Mouse (Mus musculus): ENCODE measurements around the gene Slc6a20b. TPM values are rescaled to one million over a fixed set of nuclear protein-coding genes. Genes with fewer than 3 reads are reported as not detected.
"Not testable (repeated sequence)": the region's sequence is repeated elsewhere in the genome, so short reads cannot be mapped to it uniquely, and the experiment has no call there.

Gene Slc6a20b
- polyA plus RNA-seq (2015; fragmentation: Nextera tagmentation; extraction: Ambion mirVana), result 0.32 and 0.43 TPM in 2 replicates

GRCm38 (mm10) chr9:123632281-123632680 lies at the start of gene Slc6a20b:
Gene Slc6a20b, minus strand, starts transcription at chr9:123632565.
- no peak within 1 kb of the TSS for H3K9ac ChIP-seq
- WGBS, result 83% methylated on average over 6 of the region's 6 CpGs
- no peak for ATAC-seq (ENCODE audit: low read depth)
- H3K36me3 ChIP-seq, result no peaks in the 10 kb centered on the region
- H3K27ac ChIP-seq (replicated peaks), result no peak within 1 kb of the TSS
- no peaks in the 10 kb centered on the region for H3K27me3 ChIP-seq
- H3K4me2 ChIP-seq, result no peak within 1 kb of the TSS
- no peak within 1 kb of the TSS for H3K4me3 ChIP-seq
- no peaks in the 10 kb centered on the region for H3K9me3 ChIP-seq
- no peaks in the 10 kb centered on the region for H3K4me1 ChIP-seq (replicated peaks)

- no peak overlapping the region for H3K9ac ChIP-seq
- no peaks in the 10 kb centered on the region for H3K9me3 ChIP-seq
- peak overlapping the region; percentile 62 for H3K4me2 ChIP-seq
- ATAC-seq (ENCODE audit: low read depth), result no peak
- WGBS, result 19% methylated on average over 2 of the region's 2 CpGs
- no peak overlapping the region for H3K27ac ChIP-seq (replicated peaks)
- no peaks in the 10 kb centered on the region for H3K36me3 ChIP-seq
- H3K27me3 ChIP-seq, result peaks cover 77% of the 10 kb centered on the region
- H3K4me1 ChIP-seq (replicated peaks), result peaks cover 15% of the 10 kb centered on the region
- peak overlapping the region; percentile 41; the same call in 1 of the 2 replicates for H3K4me3 ChIP-seq
Measured at GRCm38 (mm10) chr9:123679198-123679597, 46.8 kb upstream of the Slc6a20b start.

GRCm38 (mm10) chr9:123678327-123679105 lies 46.2 kb upstream of the Slc6a20b start, which contains the start of the genes Ccr9 and Slc6a20a:
Gene Ccr9, plus strand, starts transcription at chr9:123678439.
Gene Slc6a20a, minus strand, starts transcription at chr9:123678885.
- ATAC-seq (ENCODE audit: low read depth), result 0 out of 2 replicates have a peak, but pooled peaks have one; percentile 47
- under 1% methylated on average over 73 of the region's 73 CpGs for WGBS
- H3K27me3 ChIP-seq, result peaks cover 77% of the 10 kb centered on the region

GRCm38 (mm10) chr9:123665645-123666044 lies 33.3 kb upstream of the Slc6a20b start:
- H3K27me3 ChIP-seq, result no peaks in the 10 kb centered on the region
- 59% methylated on average over 5 of the region's 5 CpGs for WGBS

More at GRCm38 (mm10) chr9:123678327-123679105, 46.2 kb upstream of the Slc6a20b start, which contains the start of the genes Ccr9 and Slc6a20a:
- no peaks in the 10 kb centered on the region for H3K9me3 ChIP-seq
- H3K4me2 ChIP-seq, result peak within 1 kb of the TSS; percentile 62
- peak within 1 kb of the TSS; percentile 60 for H3K9ac ChIP-seq
- no peak within 1 kb of the TSS for H3K27ac ChIP-seq (replicated peaks)
- peaks cover 15% of the 10 kb centered on the region for H3K4me1 ChIP-seq (replicated peaks)
- peak within 1 kb of the TSS; percentile 41 for H3K4me3 ChIP-seq
- H3K36me3 ChIP-seq, result no peaks in the 10 kb centered on the region

GRCm38 (mm10) chr9:123659986-123660676 lies 27.8 kb upstream of the Slc6a20b start:
- ATAC-seq (ENCODE audit: low read depth); H3K9ac ChIP-seq; H3K36me3 ChIP-seq; H3K9me3 ChIP-seq; H3K4me2 ChIP-seq; H3K4me1 ChIP-seq (replicated peaks); H3K27ac ChIP-seq (replicated peaks); H3K27me3 ChIP-seq; H3K4me3 ChIP-seq: not testable (repeated sequence)
- 88% methylated on average over 18 of the region's 18 CpGs for WGBS

More at GRCm38 (mm10) chr9:123665645-123666044, 33.3 kb upstream of the Slc6a20b start:
- no peak for ATAC-seq (ENCODE audit: low read depth)
- no peaks in the 10 kb centered on the region for H3K9me3 ChIP-seq
- H3K4me3 ChIP-seq, result no peak overlapping the region
- no peak overlapping the region for H3K27ac ChIP-seq (replicated peaks)
- H3K4me2 ChIP-seq, result no peak overlapping the region
- no peaks in the 10 kb centered on the region for H3K4me1 ChIP-seq (replicated peaks)
- H3K36me3 ChIP-seq, result no peaks in the 10 kb centered on the region
- H3K9ac ChIP-seq, result no peak overlapping the region

GRCm38 (mm10) chr9:123658981-123659380 lies 26.6 kb upstream of the Slc6a20b start:
- Histone ChIP-seq H3K4me1 (replicated peaks) (no peaks in the 10 kb centered on the region), H3K4me2 (no peak overlapping the region), H3K4me3 (no peak overlapping the region), H3K36me3 (no peaks in the 10 kb centered on the region), H3K9ac (no peak overlapping the region), H3K27ac (replicated peaks) (no peak overlapping the region), H3K27me3 (no peaks in the 10 kb centered on the region), H3K9me3 (no peaks in the 10 kb centered on the region)
- ATAC-seq (ENCODE audit: low read depth), result no peak

GRCm38 (mm10) chr9:123657457-123657856 lies 25.1 kb upstream of the Slc6a20b start:
- Histone ChIP-seq H3K9me3 (no peaks in the 10 kb centered on the region), H3K36me3 (no peaks in the 10 kb centered on the region), H3K27ac (replicated peaks) (no peak overlapping the region), H3K27me3 (no peaks in the 10 kb centered on the region), H3K4me3 (no peak overlapping the region), H3K4me2 (no peak overlapping the region), H3K4me1 (replicated peaks) (no peaks in the 10 kb centered on the region), H3K9ac (no peak overlapping the region)
- WGBS, result 80% methylated on average over 3 of the region's 3 CpGs
- ATAC-seq (ENCODE audit: low read depth), result no peak

GRCm38 (mm10) chr9:123651369-123651768 lies 19.0 kb upstream of the Slc6a20b start:
- Histone ChIP-seq H3K9ac (no peak overlapping the region), H3K9me3 (no peaks in the 10 kb centered on the region), H3K4me1 (replicated peaks) (no peaks in the 10 kb centered on the region), H3K4me3 (no peak overlapping the region), H3K27ac (replicated peaks) (no peak overlapping the region), H3K4me2 (no peak overlapping the region), H3K27me3 (no peaks in the 10 kb centered on the region), H3K36me3 (no peaks in the 10 kb centered on the region)
- ATAC-seq (ENCODE audit: low read depth), result no peak
- WGBS, result 59% methylated on average over 4 of the region's 4 CpGs

GRCm38 (mm10) chr9:123649785-123650511 lies 17.6 kb upstream of the Slc6a20b start:
- no peak for ATAC-seq (ENCODE audit: low read depth)
- Histone ChIP-seq H3K36me3 (no peaks in the 10 kb centered on the region), H3K27me3 (no peaks in the 10 kb centered on the region), H3K9me3 (no peaks in the 10 kb centered on the region), H3K9ac (no peak overlapping the region), H3K4me3 (no peak overlapping the region), H3K4me1 (replicated peaks) (no peaks in the 10 kb centered on the region), H3K4me2 (no peak overlapping the region), H3K27ac (replicated peaks) (no peak overlapping the region)
- WGBS, result 95% methylated on average over 2 of the region's 2 CpGs

- Histone ChIP-seq H3K4me2 (no peak overlapping the region), H3K4me1 (replicated peaks) (no peaks in the 10 kb centered on the region), H3K36me3 (no peaks in the 10 kb centered on the region), H3K9ac (no peak overlapping the region), H3K27ac (replicated peaks) (no peak overlapping the region), H3K27me3 (no peaks in the 10 kb centered on the region), H3K4me3 (no peak overlapping the region), H3K9me3 (no peaks in the 10 kb centered on the region)
- WGBS, result 75% methylated on average over 1 of the region's 1 CpGs
- no peak for ATAC-seq (ENCODE audit: low read depth)
Measured at GRCm38 (mm10) chr9:123640106-123640505, 7.7 kb upstream of the Slc6a20b start.

- 74% methylated on average over 1 of the region's 1 CpGs for WGBS
- ATAC-seq (ENCODE audit: low read depth), result 0 out of 2 replicates have a peak, but pooled peaks have one; percentile 40
Measured at GRCm38 (mm10) chr9:123638668-123639089, 6.3 kb upstream of the Slc6a20b start.

GRCm38 (mm10) chr9:123638231-123638630 lies 5.9 kb upstream of the Slc6a20b start:
- H3K27me3 ChIP-seq, result no peaks in the 10 kb centered on the region
- no peaks in the 10 kb centered on the region for H3K4me1 ChIP-seq (replicated peaks)
- H3K27ac ChIP-seq (replicated peaks), result no peak overlapping the region
- H3K9me3 ChIP-seq, result no peaks in the 10 kb centered on the region
- H3K4me3 ChIP-seq, result no peak overlapping the region
- no peak for ATAC-seq (ENCODE audit: low read depth)
- H3K9ac ChIP-seq, result no peak overlapping the region
- no peak overlapping the region for H3K4me2 ChIP-seq
- no peaks in the 10 kb centered on the region for H3K36me3 ChIP-seq

More at GRCm38 (mm10) chr9:123638668-123639089, 6.3 kb upstream of the Slc6a20b start:
- H3K4me3 ChIP-seq, result no peak overlapping the region
- no peaks in the 10 kb centered on the region for H3K4me1 ChIP-seq (replicated peaks)
- H3K9ac ChIP-seq, result no peak overlapping the region
- H3K4me2 ChIP-seq, result no peak overlapping the region
- H3K27me3 ChIP-seq, result no peaks in the 10 kb centered on the region
- no peaks in the 10 kb centered on the region for H3K36me3 ChIP-seq
- H3K9me3 ChIP-seq, result no peaks in the 10 kb centered on the region
- H3K27ac ChIP-seq (replicated peaks), result no peak overlapping the region
